Mouse (Mus musculus) embryonic facial prominence, embryonic 14.5 days (tissue): ENCODE results near the gene Tmem43. TPM values are rescaled to one million over a fixed set of nuclear protein-coding genes. Genes with fewer than 3 reads are reported as not detected.

ENCODE experiments used
- ATAC-seq: fragments of 200-750 bp; cut with Nextera tagmentation; 2 replicates; pipeline ENCODE4 v1.8.0; 2017; ENCODE audit warnings: low read depth, moderate number of reproducible peaks, moderate TSS enrichment
- DNase-seq: peaks from one replicate; pipeline ENCODE4 v3.0.0-alpha.2; 2015; ENCODE audit warnings: low spot score
- H3K27ac ChIP-seq: fragments of 300-500 bp; sonication (generic); replicated peaks from 2 replicates; pipeline ENCODE4 v1.5.1; 2014; ENCODE audit warnings: low read depth, mild to moderate bottlenecking, low read length, moderate library complexity
- H3K27me3 ChIP-seq: fragments of 300-500 bp; sonication (generic); replicated peaks from 2 replicates; pipeline ENCODE4 v1.6.1; 2014; ENCODE audit warnings: low read length; ENCODE audit not compliant: control insufficient read depth, insufficient read depth
- H3K36me3 ChIP-seq: fragments of 300-500 bp; sonication (generic); 2 replicates; pipeline ENCODE4 v1.6.1; 2014; ENCODE audit warnings: low read length, mixed read lengths; ENCODE audit not compliant: control insufficient read depth, insufficient read depth
- H3K4me1 ChIP-seq: fragments of 300-500 bp; sonication (generic); 2 replicates; pipeline ENCODE4 v1.6.1; 2014; ENCODE audit warnings: antibody characterized with exemption, low read length; ENCODE audit not compliant: control insufficient read depth, insufficient read depth
- H3K4me2 ChIP-seq: fragments of 300-500 bp; sonication (generic); 2 replicates; pipeline ENCODE4 v1.6.1; 2014; ENCODE audit warnings: low read depth, mild to moderate bottlenecking, low read length, moderate library complexity, mixed read lengths
- H3K4me3 ChIP-seq: fragments of 300-500 bp; sonication (generic); 2 replicates; pipeline ENCODE4 v1.5.1; 2014; ENCODE audit warnings: low read depth, mild to moderate bottlenecking, low read length
- H3K9ac ChIP-seq: fragments of 300-500 bp; sonication (generic); 2 replicates; pipeline ENCODE4 v1.6.1; 2014; ENCODE audit warnings: low read depth, mild to moderate bottlenecking, low read length, moderate library complexity, mixed read lengths
- H3K9me3 ChIP-seq: fragments of 300-500 bp; sonication (generic); 2 replicates; pipeline ENCODE4 v1.6.1; 2016; ENCODE audit warnings: low read length; ENCODE audit not compliant: control insufficient read depth
- WGBS: fragments of 180-500 bp; shearing (Covaris S2); extraction: QIAGEN DNeasy Blood & Tissue Kit; methylation state at CpG from one replicate; pipeline ENCODE4 v1.1.7; 2014; 5-methylcytosine and 5-hydroxymethylcytosine counted together
- polyA plus RNA-seq: library from polyadenylated mRNA; unstranded; fragments of >200 nt; fragmentation: Nextera tagmentation; extraction: Ambion mirVana; gene quantifications from 2 replicates; pipeline ENCODE4 v1.2.1, GENCODE M21; 2014

The Tmem43 gene
- polyA plus RNA-seq, 1 experiment from 2014 or later = 69.5 TPM

- no peak for DNase-seq
- no peak for ATAC-seq
- no peaks in the 10 kb centered on the region for H3K27me3 ChIP-seq
- peaks cover 60% of the 10 kb centered on the region for H3K36me3 ChIP-seq
- no peaks in the 10 kb centered on the region for H3K9me3 ChIP-seq
- no peak overlapping the region for H3K27ac ChIP-seq
- H3K4me1 ChIP-seq = no peaks in the 10 kb centered on the region
- WGBS = 90% methylated on average over 5 of the region's 5 CpGs
- H3K4me3 ChIP-seq = no peak overlapping the region
- no peak overlapping the region for H3K4me2 ChIP-seq
- no peak overlapping the region for H3K9ac ChIP-seq
Observed at GRCm38 (mm10) chr6:91522816-91523215, 49.3 kb downstream of the Tmem43 start.

- H3K4me1 ChIP-seq = no peaks in the 10 kb centered on the region
- no peaks in the 10 kb centered on the region for H3K27me3 ChIP-seq
- no peak for DNase-seq
- no peak overlapping the region for H3K9ac ChIP-seq
- peaks cover 38% of the 10 kb centered on the region for H3K36me3 ChIP-seq
- no peak overlapping the region; the same call in 1 of the 2 replicates for H3K27ac ChIP-seq
- no peak for ATAC-seq
- H3K4me3 ChIP-seq = no peak overlapping the region
- no peak overlapping the region for H3K4me2 ChIP-seq
- no peaks in the 10 kb centered on the region for H3K9me3 ChIP-seq
- 69% methylated on average over 4 of the region's 4 CpGs for WGBS
Observed at GRCm38 (mm10) chr6:91525544-91525943, 52.0 kb downstream of the Tmem43 start.

GRCm38 (mm10) chr6:91527227-91527860, 53.8 kb downstream of the Tmem43 start:
- H3K27ac ChIP-seq = no peak overlapping the region
- H3K4me1 ChIP-seq = no peaks in the 10 kb centered on the region
- no peak overlapping the region for H3K4me3 ChIP-seq
- no peak overlapping the region for H3K4me2 ChIP-seq
- DNase-seq (peak; percentile 86), ATAC-seq (peak; percentile 76)
- peaks cover 20% of the 10 kb centered on the region for H3K36me3 ChIP-seq
- WGBS = 44% methylated on average over 5 of the region's 5 CpGs
- H3K27me3 ChIP-seq = no peaks in the 10 kb centered on the region
- H3K9ac ChIP-seq = no peak overlapping the region
- H3K9me3 ChIP-seq = no peaks in the 10 kb centered on the region

- no peak overlapping the region for H3K4me3 ChIP-seq
- H3K36me3 ChIP-seq = peaks cover 11% of the 10 kb centered on the region; the same call in 1 of the 2 replicates
- H3K4me2 ChIP-seq = no peak overlapping the region
- no peak overlapping the region for H3K9ac ChIP-seq
- ATAC-seq = no peak
- 0 out of 2 replicates have a peak, but pooled peaks cover under 1% of the 10 kb centered on the region for H3K4me1 ChIP-seq
- DNase-seq = no peak
- no peaks in the 10 kb centered on the region for H3K9me3 ChIP-seq
- H3K27ac ChIP-seq = no peak overlapping the region
- no peaks in the 10 kb centered on the region for H3K27me3 ChIP-seq
- 81% methylated on average over 7 of the region's 7 CpGs for WGBS
Observed at GRCm38 (mm10) chr6:91528265-91528664, 54.8 kb downstream of the Tmem43 start.

GRCm38 (mm10) chr6:91530673-91531072, 57.2 kb downstream of the Tmem43 start:
- Histone ChIP-seq H3K4me1 (0 out of 2 replicates have a peak, but pooled peaks cover 3% of the 10 kb centered on the region), H3K9ac (no peak overlapping the region), H3K9me3 (no peaks in the 10 kb centered on the region), H3K36me3 (0 out of 2 replicates have a peak, but pooled peaks cover 4% of the 10 kb centered on the region), H3K27ac (no peak overlapping the region), H3K4me2 (no peak overlapping the region), H3K4me3 (no peak overlapping the region), H3K27me3 (no peaks in the 10 kb centered on the region)
- WGBS = 87% methylated on average over 8 of the region's 8 CpGs
- ATAC-seq (no peak), DNase-seq (no peak)

- H3K4me3 ChIP-seq = no peak overlapping the region
- ATAC-seq (no peak), DNase-seq (no peak)
- H3K27ac ChIP-seq = no peak overlapping the region
- no peak overlapping the region for H3K9ac ChIP-seq
- 82% methylated on average over 6 of the region's 6 CpGs for WGBS
- no peak overlapping the region for H3K4me2 ChIP-seq
- H3K36me3 ChIP-seq = 0 out of 2 replicates have a peak, but pooled peaks cover 4% of the 10 kb centered on the region
- no peaks in the 10 kb centered on the region for H3K9me3 ChIP-seq
- 0 out of 2 replicates have a peak, but pooled peaks cover 3% of the 10 kb centered on the region for H3K4me1 ChIP-seq
- no peaks in the 10 kb centered on the region for H3K27me3 ChIP-seq
Observed at GRCm38 (mm10) chr6:91531276-91531675, 57.8 kb downstream of the Tmem43 start.

GRCm38 (mm10) chr6:91532661-91533060, 59.2 kb downstream of the Tmem43 start:
- 47% methylated on average over 6 of the region's 6 CpGs for WGBS
- Histone ChIP-seq H3K36me3 (0 out of 2 replicates have a peak, but pooled peaks cover 4% of the 10 kb centered on the region), H3K9ac (no peak overlapping the region), H3K27ac (no peak overlapping the region), H3K4me1 (0 out of 2 replicates have a peak, but pooled peaks cover 3% of the 10 kb centered on the region), H3K9me3 (no peaks in the 10 kb centered on the region), H3K4me3 (no peak overlapping the region), H3K27me3 (no peaks in the 10 kb centered on the region), H3K4me2 (no peak overlapping the region)
- DNase-seq (no peak), ATAC-seq (no peak)

GRCm38 (mm10) chr6:91533359-91533758, 59.9 kb downstream of the Tmem43 start:
- H3K36me3 ChIP-seq = 0 out of 2 replicates have a peak, but pooled peaks cover 4% of the 10 kb centered on the region
- 31% methylated on average over 5 of the region's 5 CpGs for WGBS
- no peak overlapping the region for H3K4me3 ChIP-seq
- H3K9me3 ChIP-seq = no peaks in the 10 kb centered on the region
- ATAC-seq = no peak
- 0 out of 2 replicates have a peak, but pooled peaks cover 3% of the 10 kb centered on the region for H3K4me1 ChIP-seq
- no peak for DNase-seq
- H3K27me3 ChIP-seq = no peaks in the 10 kb centered on the region
- H3K4me2 ChIP-seq = no peak overlapping the region
- H3K27ac ChIP-seq = no peak overlapping the region; the same call in 1 of the 2 replicates
- H3K9ac ChIP-seq = no peak overlapping the region

GRCm38 (mm10) chr6:91533771-91534170, 60.3 kb downstream of the Tmem43 start:
- H3K9me3 ChIP-seq = no peaks in the 10 kb centered on the region
- no peaks in the 10 kb centered on the region for H3K27me3 ChIP-seq
- H3K4me2 ChIP-seq = no peak overlapping the region
- no peak overlapping the region; the same call in 1 of the 2 replicates for H3K27ac ChIP-seq
- H3K4me1 ChIP-seq = 0 out of 2 replicates have a peak, but pooled peaks cover 3% of the 10 kb centered on the region
- H3K9ac ChIP-seq = no peak overlapping the region
- no peak for ATAC-seq
- no peak for DNase-seq
- no peaks in the 10 kb centered on the region for H3K36me3 ChIP-seq
- WGBS = 32% methylated on average over 2 of the region's 2 CpGs
- H3K4me3 ChIP-seq = no peak overlapping the region
